Mouse (Mus musculus) bone marrow, adult 2 months (tissue): ENCODE measurements around the gene Olfr1008.

ENCODE experiments used
- CTCF ChIP-seq: fragments of 200-500 bp; IDR thresholded peaks from 2 replicates; pipeline ENCODE4 v1.5.1; 2011; ENCODE audit warnings: low read length, control low read depth; ENCODE audit not compliant: control insufficient read depth, insufficient read depth
- POLR2A ChIP-seq: fragments of 200-500 bp; IDR thresholded peaks from 2 replicates; pipeline ENCODE4 v1.6.1; 2011; ENCODE audit warnings: low read depth, mild to moderate bottlenecking, control low read depth, low read length, borderline replicate concordance; ENCODE audit not compliant: control insufficient read depth

DNA sequence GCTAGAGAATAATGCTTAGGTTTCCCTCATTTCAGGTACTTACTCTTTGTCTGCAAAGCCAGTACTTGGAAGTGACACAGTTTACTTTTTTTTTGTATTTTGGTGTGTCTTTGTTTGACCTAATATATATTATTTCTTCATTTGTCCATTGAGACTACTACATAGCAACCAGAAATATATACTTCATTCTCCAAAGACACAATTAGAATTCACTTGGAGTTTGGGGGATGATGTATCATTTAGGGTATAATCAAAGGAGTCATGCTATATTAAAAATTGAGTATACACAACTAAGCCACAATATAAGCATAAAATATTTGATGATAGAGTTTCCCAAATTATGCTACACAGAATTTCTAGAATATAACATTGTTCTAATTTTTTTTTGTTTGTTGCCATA is 10.6 kb upstream of the Olfr1008 start, which contains the start of gene Olfr1006:
- TF ChIP-seq CTCF: no peak
- no peak for TF ChIP-seq POLR2A
